Mouse (Mus musculus): ENCODE data around the gene Prdm16. TPM values are rescaled to one million over a fixed set of nuclear protein-coding genes. Genes with fewer than 3 reads are reported as not detected.
A peak's percentile ranks its signal among the peaks of the same experiment; 100 is the strongest.

Gene Prdm16
- polyA plus RNA-seq, 1 experiment: 6.0 TPM

DNA sequence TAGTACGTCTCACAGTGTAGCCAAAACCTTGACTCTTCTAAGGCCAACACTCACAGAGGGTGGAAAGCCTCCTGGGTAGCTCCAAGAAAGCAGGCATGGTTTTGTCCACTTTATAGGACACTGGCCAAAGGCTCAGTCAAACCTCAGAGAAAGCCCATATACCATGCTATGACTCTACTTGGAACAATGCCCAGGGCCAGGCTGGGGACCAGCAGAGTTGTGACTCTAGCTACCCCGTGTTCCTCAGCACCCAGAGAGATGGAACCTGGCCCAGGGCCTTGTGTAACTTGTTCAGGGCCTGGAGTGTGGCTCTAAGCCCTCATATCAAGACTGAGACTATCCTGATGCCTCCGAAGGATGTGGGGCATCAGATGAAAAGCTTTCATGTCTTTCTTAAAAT lies 178.9 kb downstream of the Prdm16 start:
- peaks cover 11% of the 10 kb centered on the region for H3K4me1 ChIP-seq (ENCODE audit: control insufficient read depth, insufficient read depth, low read length)
- H3K27ac ChIP-seq (ENCODE audit: insufficient read depth, low read length): no peak overlapping the region
- no peak for TF ChIP-seq CTCF (IDR thresholded peaks at IDR 0.05; ENCODE audit: borderline replicate concordance, insufficient read depth, low read depth, low read length)
- TF ChIP-seq POLR2A (IDR thresholded peaks at IDR 0.05; ENCODE audit: borderline replicate concordance, insufficient read depth, low read length): no peak
- peak; percentile 13 to 44 for DNase-seq
- 77% methylated on average over 3 of the region's 3 CpGs for WGBS
- no peak overlapping the region for H3K4me3 ChIP-seq (replicated peaks; ENCODE audit: insufficient read depth, low read depth, low read length)
- H3K27me3 ChIP-seq (ENCODE audit: control insufficient read depth, insufficient read depth, low read length): no peaks in the 10 kb centered on the region

DNA sequence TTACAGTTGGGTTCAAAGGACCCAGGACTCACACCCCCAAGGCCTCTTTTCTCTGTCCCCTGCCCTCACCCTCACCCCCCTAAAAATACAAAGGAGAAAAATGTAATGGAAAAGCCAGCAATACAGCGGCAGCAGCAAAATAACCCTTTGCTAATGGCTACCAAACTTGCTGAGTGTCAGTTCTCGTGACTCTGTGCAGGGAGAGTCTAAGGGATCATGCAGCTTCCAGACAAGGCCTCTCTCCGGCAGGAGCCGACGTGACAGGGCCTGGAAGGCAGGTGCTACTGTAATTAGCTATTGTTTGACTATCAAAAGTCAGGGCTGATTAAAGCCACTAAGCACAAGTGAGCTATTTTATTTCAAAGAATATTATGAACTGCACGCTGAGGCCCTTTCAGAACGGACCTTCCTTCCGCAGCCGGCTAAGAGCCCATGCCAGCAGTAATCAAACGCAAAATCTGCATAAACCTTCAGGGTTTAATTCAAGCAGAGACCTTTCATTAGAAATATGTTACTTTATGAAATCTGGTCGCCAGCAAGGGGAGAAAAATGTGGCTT lies 180.3 kb downstream of the Prdm16 start:
- 94% methylated on average over 11 of the region's 11 CpGs for WGBS
- H3K27me3 ChIP-seq (ENCODE audit: control insufficient read depth, insufficient read depth, low read length): no peaks in the 10 kb centered on the region
- peaks cover 11% of the 10 kb centered on the region for H3K4me1 ChIP-seq (ENCODE audit: control insufficient read depth, insufficient read depth, low read length)
- no peak for TF ChIP-seq CTCF (IDR thresholded peaks at IDR 0.05; ENCODE audit: borderline replicate concordance, insufficient read depth, low read depth, low read length)
- no peak for TF ChIP-seq POLR2A (IDR thresholded peaks at IDR 0.05; ENCODE audit: borderline replicate concordance, insufficient read depth, low read length)
- DNase-seq: no peak
- no peak overlapping the region for H3K4me3 ChIP-seq (replicated peaks; ENCODE audit: insufficient read depth, low read depth, low read length)
- H3K27ac ChIP-seq (ENCODE audit: insufficient read depth, low read length): no peak overlapping the region

DNA sequence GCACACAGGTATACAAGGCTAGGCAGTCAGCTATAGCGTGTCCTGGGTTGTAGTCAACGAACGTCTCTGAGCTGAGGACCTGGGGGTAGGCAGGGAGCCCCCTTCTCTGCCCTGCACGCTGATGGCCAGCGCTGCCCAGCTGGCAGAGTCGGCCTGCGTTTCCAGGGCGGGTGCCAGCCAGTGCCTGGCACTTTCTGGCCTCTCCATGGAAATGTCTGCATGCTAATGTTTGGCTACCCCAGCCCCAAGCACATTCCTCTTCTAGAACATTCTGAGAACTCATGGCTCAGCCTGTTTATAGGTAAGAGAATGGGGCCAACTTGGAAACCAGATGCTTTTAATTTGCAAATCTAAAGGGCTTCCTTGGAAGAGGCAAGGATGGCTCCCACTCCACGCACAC lies 186.2 kb downstream of the Prdm16 start:
- DNase-seq: peak in 1 of 2 experiments; percentile 6
- H3K27ac ChIP-seq (ENCODE audit: insufficient read depth, low read length): no peak overlapping the region
- no peak for TF ChIP-seq CTCF (IDR thresholded peaks at IDR 0.05; ENCODE audit: borderline replicate concordance, insufficient read depth, low read depth, low read length)
- no peak for TF ChIP-seq POLR2A (IDR thresholded peaks at IDR 0.05; ENCODE audit: borderline replicate concordance, insufficient read depth, low read length)
- WGBS: 45% methylated on average over 9 of the region's 9 CpGs
- peaks cover 11% of the 10 kb centered on the region for H3K4me1 ChIP-seq (ENCODE audit: control insufficient read depth, insufficient read depth, low read length)
- no peak overlapping the region for H3K4me3 ChIP-seq (replicated peaks; ENCODE audit: insufficient read depth, low read depth, low read length)
- 0 out of 2 replicates have a peak, but pooled peaks cover 1% of the 10 kb centered on the region for H3K27me3 ChIP-seq (ENCODE audit: control insufficient read depth, insufficient read depth, low read length)

DNA sequence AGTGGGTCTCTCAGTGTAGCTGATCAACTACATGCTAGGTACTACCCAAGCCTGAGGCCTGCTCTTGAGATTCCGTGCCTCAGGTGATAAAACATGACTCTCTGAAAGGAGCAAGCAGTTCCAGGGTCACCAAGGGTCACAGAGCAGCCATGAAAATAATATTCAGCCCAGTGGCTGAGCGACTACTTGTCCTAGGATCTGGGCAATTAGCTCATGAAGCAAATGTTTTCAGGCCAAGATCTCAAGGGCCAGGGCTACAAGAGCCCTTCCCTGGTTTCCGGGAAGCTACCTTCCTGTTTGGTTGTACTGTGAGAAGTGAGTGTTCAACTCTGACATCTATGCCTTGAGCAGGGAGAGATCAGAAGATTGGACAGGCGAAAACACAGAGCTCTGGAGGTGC lies 186.6 kb downstream of the Prdm16 start:
- H3K4me3 ChIP-seq (replicated peaks; ENCODE audit: insufficient read depth, low read depth, low read length): no peak overlapping the region
- peaks cover 11% of the 10 kb centered on the region for H3K4me1 ChIP-seq (ENCODE audit: control insufficient read depth, insufficient read depth, low read length)
- H3K27me3 ChIP-seq (ENCODE audit: control insufficient read depth, insufficient read depth, low read length): 0 out of 2 replicates have a peak, but pooled peaks cover 1% of the 10 kb centered on the region
- no peak for DNase-seq
- TF ChIP-seq POLR2A (IDR thresholded peaks at IDR 0.05; ENCODE audit: borderline replicate concordance, insufficient read depth, low read length) (no peak), CTCF (IDR thresholded peaks at IDR 0.05; ENCODE audit: borderline replicate concordance, insufficient read depth, low read depth, low read length) (no peak)
- no peak overlapping the region for H3K27ac ChIP-seq (ENCODE audit: insufficient read depth, low read length)
- 89% methylated on average over 4 of the region's 4 CpGs for WGBS

DNA sequence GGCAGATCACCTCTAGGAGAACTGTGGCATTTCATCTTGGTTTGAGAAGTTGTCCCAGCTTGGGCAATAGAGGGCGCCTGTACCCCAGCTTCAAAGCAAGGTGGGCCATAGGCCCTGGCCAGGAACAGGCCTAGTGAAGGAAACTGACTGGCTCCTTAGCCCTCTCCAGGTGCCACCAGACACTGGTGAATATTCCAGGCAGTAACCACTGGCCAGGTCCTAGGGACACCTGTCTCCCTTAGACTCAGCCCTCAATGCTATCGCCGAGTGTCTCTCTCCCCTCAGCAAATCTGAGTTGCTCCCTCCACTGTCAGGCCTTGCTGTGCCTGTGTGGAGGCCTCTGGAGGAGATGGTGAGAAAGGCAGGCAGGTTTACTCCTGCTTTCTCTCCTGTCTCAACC lies 187.3 kb downstream of the Prdm16 start:
- whole genome bisulfite sequencing: 68% methylated on average over 3 of the region's 3 CpGs
- no peak for TF ChIP-seq POLR2A (IDR thresholded peaks at IDR 0.05; ENCODE audit: borderline replicate concordance, insufficient read depth, low read length)
- peak; percentile 46; the same call in 1 of the 2 replicates for TF ChIP-seq CTCF (IDR thresholded peaks at IDR 0.05; ENCODE audit: borderline replicate concordance, insufficient read depth, low read depth, low read length)
- Histone ChIP-seq H3K27me3 (ENCODE audit: control insufficient read depth, insufficient read depth, low read length) (0 out of 2 replicates have a peak, but pooled peaks cover 1% of the 10 kb centered on the region), H3K4me3 (replicated peaks; ENCODE audit: insufficient read depth, low read depth, low read length) (no peak overlapping the region), H3K27ac (ENCODE audit: insufficient read depth, low read length) (no peak overlapping the region), H3K4me1 (ENCODE audit: control insufficient read depth, insufficient read depth, low read length) (peaks cover 7% of the 10 kb centered on the region)
- DNase-seq: peak; percentile 7 to 34

DNA sequence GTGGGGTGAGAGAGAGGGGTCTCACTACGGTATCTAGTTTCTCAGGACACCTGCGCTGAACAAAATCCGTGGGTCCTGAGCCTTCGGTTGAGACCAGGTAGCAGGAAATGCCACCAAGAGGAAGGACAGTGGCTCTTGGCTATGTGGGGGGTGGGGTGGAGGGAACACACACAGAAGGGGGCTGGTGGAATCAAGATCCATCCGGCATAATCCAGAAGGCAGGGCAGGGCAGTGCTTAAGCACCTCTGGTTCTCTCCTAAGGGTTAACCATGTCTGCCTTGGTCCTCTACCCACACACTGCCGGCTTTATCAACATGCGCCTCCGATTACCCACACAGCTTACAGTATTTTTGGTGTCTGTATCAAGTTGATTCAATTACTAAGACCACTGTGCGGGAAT lies 191.0 kb downstream of the Prdm16 start:
- Histone ChIP-seq H3K27me3 (ENCODE audit: control insufficient read depth, insufficient read depth, low read length) (0 out of 2 replicates have a peak, but pooled peaks cover 1% of the 10 kb centered on the region), H3K4me3 (replicated peaks; ENCODE audit: insufficient read depth, low read depth, low read length) (no peak overlapping the region), H3K27ac (ENCODE audit: insufficient read depth, low read length) (no peak overlapping the region), H3K4me1 (ENCODE audit: control insufficient read depth, insufficient read depth, low read length) (no peaks in the 10 kb centered on the region)
- 68% methylated on average over 9 of the region's 9 CpGs for WGBS
- TF ChIP-seq CTCF (IDR thresholded peaks at IDR 0.05; ENCODE audit: borderline replicate concordance, insufficient read depth, low read depth, low read length) (no peak), POLR2A (IDR thresholded peaks at IDR 0.05; ENCODE audit: borderline replicate concordance, insufficient read depth, low read length) (no peak)
- no peak for DNase-seq

DNA sequence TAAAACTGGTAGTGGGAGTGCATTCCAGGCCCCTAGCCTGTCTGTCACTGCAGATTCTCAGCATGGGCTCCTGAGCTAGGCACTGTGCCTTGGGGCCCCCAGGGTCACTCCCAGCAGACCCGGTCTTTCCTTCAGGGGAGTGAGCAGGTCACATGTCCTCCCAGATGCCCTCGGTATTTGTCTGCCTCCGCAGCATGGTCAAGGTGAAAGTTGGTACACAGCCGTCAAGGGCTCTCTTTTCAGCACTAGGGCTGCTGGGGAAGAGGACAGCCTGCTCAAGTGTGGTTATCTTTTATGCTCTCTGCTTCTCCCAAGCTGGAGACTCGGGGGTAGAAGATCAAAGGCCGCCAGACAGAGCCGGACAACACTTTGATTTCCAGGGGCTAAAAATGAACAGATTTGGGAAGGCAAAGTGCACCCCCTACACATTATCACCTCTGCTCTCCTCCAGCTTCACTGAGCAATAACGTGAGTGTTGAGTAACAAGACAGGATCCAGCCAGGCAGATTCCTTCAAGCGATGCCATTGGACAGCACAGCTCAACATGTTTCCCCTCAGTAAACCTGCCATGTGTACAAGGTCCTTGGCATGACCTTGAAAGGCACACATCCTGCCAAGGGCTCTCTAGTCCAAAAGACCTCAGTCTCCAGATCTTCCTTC lies 193.9 kb downstream of the Prdm16 start:
- 0 out of 2 replicates have a peak, but pooled peaks cover 1% of the 10 kb centered on the region for H3K27me3 ChIP-seq (ENCODE audit: control insufficient read depth, insufficient read depth, low read length)
- H3K4me1 ChIP-seq (ENCODE audit: control insufficient read depth, insufficient read depth, low read length): no peaks in the 10 kb centered on the region
- H3K4me3 ChIP-seq (replicated peaks; ENCODE audit: insufficient read depth, low read depth, low read length): no peak overlapping the region
- DNase-seq: no peak
- TF ChIP-seq CTCF (IDR thresholded peaks at IDR 0.05; ENCODE audit: borderline replicate concordance, insufficient read depth, low read depth, low read length) (no peak), POLR2A (IDR thresholded peaks at IDR 0.05; ENCODE audit: borderline replicate concordance, insufficient read depth, low read length) (no peak)
- no peak overlapping the region for H3K27ac ChIP-seq (ENCODE audit: insufficient read depth, low read length)
- 51% methylated on average over 9 of the region's 9 CpGs for WGBS

Measured in cerebellum, adult 2 months (tissue).